Mouse (Mus musculus) retina, postnatal 7 days (tissue): ENCODE measurements around the gene Sept1.

ENCODE experiments used
- DNase-seq: peaks from one replicate; pipeline ENCODE4 v3.0.0-alpha.2; 2012; ENCODE audit warnings: low read depth, low spot score

The Sept1 gene

GRCm38 (mm10) chr7:127218670-127219069 is 14.3 kb downstream of the Sept1 start:
- DNase-seq = no peak

- no peak for DNase-seq
These were observed 14.9 kb downstream of the Sept1 start for GRCm38 (mm10) chr7:127217901-127218642.

GRCm38 (mm10) chr7:127217475-127217874 is 15.5 kb downstream of the Sept1 start:
- no peak for DNase-seq

- no peak for DNase-seq
These were observed 16.6 kb downstream of the Sept1 start for GRCm38 (mm10) chr7:127216307-127216706.

GRCm38 (mm10) chr7:127214981-127215871 is 17.7 kb downstream of the Sept1 start:
- no peak for DNase-seq

- no peak for DNase-seq
These were observed 18.4 kb downstream of the Sept1 start for GRCm38 (mm10) chr7:127214521-127214920.

GRCm38 (mm10) chr7:127213930-127214329 is 19.0 kb downstream of the Sept1 start:
- no peak for DNase-seq

- no peak for DNase-seq
These were observed 19.4 kb downstream of the Sept1 start for GRCm38 (mm10) chr7:127213485-127213884.

GRCm38 (mm10) chr7:127212432-127213250 is 20.3 kb downstream of the Sept1 start:
- DNase-seq = no peak

GRCm38 (mm10) chr7:127211014-127211745 is 21.8 kb downstream of the Sept1 start:
- DNase-seq = no peak

- DNase-seq = no peak
These were observed 22.7 kb downstream of the Sept1 start for GRCm38 (mm10) chr7:127210266-127210665.

GRCm38 (mm10) chr7:127209851-127210250 is 23.1 kb downstream of the Sept1 start:
- DNase-seq = no peak

GRCm38 (mm10) chr7:127208553-127209438 is 24.1 kb downstream of the Sept1 start, which contains the start of gene Mylpf:
Gene Mylpf, plus strand, starts transcription at chr7:127208890.
- peak; percentile 92 for DNase-seq

GRCm38 (mm10) chr7:127208295-127208552 is 24.7 kb downstream of the Sept1 start, which contains the start of gene Tbc1d10b:
Gene Tbc1d10b, minus strand, starts transcription at chr7:127208468.
- DNase-seq = no peak

- DNase-seq = no peak
These were observed 25.3 kb downstream of the Sept1 start for GRCm38 (mm10) chr7:127207374-127208294.

GRCm38 (mm10) chr7:127206606-127207005 is 26.3 kb downstream of the Sept1 start:
- DNase-seq = no peak

GRCm38 (mm10) chr7:127196484-127196883 is 36.4 kb downstream of the Sept1 start:
- DNase-seq = no peak

- peak; percentile 94 for DNase-seq
These were observed 37.2 kb downstream of the Sept1 start, which contains the start of gene Cd2bp2 for GRCm38 (mm10) chr7:127195544-127196295. Gene Cd2bp2, minus strand, starts transcription at chr7:127196050.
